Mouse (Mus musculus) kidney, postnatal 36 days (tissue): ENCODE measurements at regions not wholly inside any gene's neighbourhood (a gene's known extent, or its start where the extent isn't known, plus 50 kb on each side); places are given as distances from the start of the nearest gene placed in this dataset.
"Not testable (repeated sequence)": the region's sequence is repeated elsewhere in the genome, so short reads cannot be mapped to it uniquely, and the experiment has no call there.

Source experiments
- DNase-seq, 2 experiments: peaks; one replicate each; pipeline ENCODE4 v3.0.0; 2021 to 2022; ENCODE audit warnings: mixed read lengths in 2 of 2

GRCm38 (mm10) chr7:73688451-73688850 is 51.7 kb upstream of the Fam174b start:
- DNase-seq = no peak

DNA sequence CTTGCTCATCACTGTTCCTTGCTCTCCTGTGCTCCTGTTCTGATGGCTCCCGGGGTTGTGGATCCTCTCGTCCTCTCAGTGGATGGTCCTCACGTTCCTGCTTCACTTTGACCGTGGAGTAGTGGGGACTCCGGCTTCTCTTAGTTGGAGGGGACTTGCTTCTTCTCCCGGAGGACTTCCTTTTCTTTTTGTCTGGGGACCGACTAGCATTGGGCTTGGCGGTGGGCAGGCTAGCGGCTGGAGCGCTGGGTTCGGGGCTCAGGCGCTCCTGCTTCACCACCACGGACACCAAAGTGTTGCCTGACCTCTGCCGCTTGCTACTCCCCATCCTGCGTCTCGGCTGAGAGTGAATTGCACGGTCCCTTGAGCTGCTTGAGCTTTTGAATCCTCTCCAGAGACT is 53.9 kb upstream of the Fam174b start:
- not testable (repeated sequence) for DNase-seq

- no peak for DNase-seq
These were observed 57.3 kb upstream of the Fam174b start for GRCm38 (mm10) chr7:73682756-73683155.

GRCm38 (mm10) chr7:73670598-73670997 is 69.5 kb upstream of the Fam174b start:
- DNase-seq = peak; percentile 69 to 88

GRCm38 (mm10) chr7:73668791-73669190 is 71.3 kb upstream of the Fam174b start:
- DNase-seq = peak; percentile 76 to 83

- peak; percentile 34 to 35 for DNase-seq
These were observed 73.0 kb upstream of the Fam174b start for GRCm38 (mm10) chr7:73666921-73667675.

GRCm38 (mm10) chr7:73664962-73665361 is 75.1 kb upstream of the Fam174b start:
- no peak for DNase-seq

DNA sequence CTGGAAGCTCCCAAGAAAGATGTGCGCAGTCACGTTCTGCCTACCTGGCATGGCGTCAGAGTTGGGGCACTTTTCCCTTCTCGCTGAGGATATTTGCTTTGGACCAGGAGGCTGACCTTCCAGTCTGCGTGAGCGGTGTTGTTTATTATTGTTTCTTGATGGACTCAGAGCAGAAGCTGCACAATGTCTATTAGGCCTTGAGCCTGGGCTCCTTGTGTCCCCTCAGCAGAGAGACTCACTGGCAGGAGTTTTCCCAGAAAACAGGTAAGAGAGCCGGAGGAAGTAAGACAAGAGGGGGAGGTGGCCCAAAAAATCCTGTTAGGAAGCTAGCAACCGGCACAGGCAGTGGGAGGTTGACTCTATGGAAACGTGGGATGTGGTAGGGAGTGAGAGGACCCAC is 77.6 kb upstream of the Fam174b start:
- DNase-seq = no peak

DNA sequence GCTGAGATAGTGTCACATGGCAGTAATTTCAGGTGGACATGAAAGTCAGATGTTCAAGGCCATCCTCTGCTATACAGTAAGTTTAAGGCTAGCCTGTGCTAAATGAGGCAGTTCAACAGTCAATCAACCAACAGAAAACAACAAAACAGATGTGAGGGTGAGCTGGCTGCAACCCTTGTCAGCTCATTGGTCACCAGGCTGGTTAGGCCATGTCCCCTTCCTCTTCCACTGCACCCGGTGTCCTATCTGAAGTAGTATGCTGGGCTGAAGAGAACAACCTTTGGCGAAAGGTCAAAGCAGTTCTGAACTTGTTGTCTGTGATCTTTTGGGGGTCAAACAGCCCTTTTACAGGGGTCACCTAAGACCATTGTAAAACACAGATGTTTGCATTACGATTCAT is 78.2 kb upstream of the Fam174b start:
- no peak for DNase-seq

DNA sequence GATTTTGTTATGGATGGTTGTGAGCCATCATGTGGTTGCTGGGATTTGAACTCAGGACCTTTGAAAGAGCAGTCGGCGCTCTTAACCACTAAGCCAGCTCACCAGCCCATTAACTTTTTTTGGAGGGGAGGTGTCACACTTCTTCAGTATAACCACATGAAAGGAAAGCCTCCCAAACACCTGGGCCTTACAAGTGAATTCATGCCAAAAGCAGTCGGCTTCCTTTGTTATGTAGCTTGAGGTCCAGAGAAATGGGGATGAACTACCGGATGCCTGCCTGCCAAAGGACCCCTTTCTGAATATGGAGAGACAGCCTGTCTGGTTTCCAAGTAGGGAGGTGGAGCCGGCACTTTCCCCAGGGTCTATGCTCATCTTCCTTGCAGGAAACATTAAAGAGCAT is 80.6 kb upstream of the Fam174b start:
- no peak for DNase-seq

- peak; percentile 52 to 78 for DNase-seq
These were observed 82.8 kb upstream of the Fam174b start for GRCm38 (mm10) chr7:73657283-73657682.

GRCm38 (mm10) chr7:73656424-73656795 is 83.7 kb upstream of the Fam174b start:
- DNase-seq = not testable (repeated sequence)

DNA sequence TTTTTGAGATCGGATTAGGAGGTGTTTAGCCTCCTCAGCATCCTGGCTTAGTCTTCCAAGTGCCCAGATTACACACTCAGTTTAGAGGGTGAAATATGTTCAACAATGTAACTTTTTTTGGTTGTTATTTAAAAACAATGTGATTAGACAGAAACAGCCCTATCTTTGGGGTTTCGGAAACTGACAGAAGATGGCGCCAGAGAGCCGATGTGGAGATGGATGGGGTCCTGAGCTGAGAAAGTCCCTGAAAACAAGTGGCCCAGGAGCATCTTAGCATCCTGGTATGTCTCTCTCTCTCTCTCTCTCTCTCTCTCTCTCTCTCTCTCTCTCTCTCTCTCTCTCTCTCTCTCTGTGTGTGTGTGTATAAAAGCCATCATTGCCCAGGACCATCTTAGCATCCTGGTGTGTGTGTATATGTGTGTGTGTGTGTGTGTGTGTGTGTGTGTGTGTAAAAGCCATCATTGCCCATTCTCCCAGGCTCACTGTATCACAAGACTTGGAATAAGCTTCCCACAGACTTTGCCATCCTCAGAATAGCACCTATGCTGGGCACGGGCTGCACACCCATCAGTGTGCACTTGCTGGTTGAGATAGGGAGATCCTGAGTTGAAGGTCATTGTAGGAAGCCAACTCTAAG is 84.2 kb upstream of the Fam174b start:
- DNase-seq = peak; percentile 29 to 85

GRCm38 (mm10) chr7:73654193-73654871 is 85.8 kb upstream of the Fam174b start:
- DNase-seq = peak; percentile 50 to 55

- no peak for DNase-seq
These were observed 89.2 kb upstream of the Fam174b start for GRCm38 (mm10) chr7:73650909-73651308.

DNA sequence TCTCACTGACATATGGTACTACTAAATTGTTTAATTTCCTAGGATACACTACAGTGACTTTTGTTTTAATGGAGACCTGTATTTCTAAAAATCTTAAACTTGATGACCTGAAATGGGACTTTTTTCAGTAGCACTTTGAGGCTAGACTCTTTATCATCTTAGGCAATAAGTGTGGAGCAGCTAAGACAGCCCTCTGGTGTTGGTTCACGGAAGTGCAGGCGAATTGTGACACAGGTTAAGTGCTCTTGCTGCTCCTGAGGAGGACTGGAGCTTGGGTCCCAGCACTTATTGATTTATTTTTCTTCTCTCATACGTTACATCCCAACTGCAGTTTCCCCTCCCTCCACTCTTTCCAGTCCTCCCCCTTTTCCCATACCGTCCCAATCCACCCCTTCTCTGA is 92.1 kb upstream of the Fam174b start:
- peak; percentile 83 to 95 for DNase-seq

- DNase-seq = no peak
These were observed 93.0 kb upstream of the Fam174b start for GRCm38 (mm10) chr7:73647140-73647539.

DNA sequence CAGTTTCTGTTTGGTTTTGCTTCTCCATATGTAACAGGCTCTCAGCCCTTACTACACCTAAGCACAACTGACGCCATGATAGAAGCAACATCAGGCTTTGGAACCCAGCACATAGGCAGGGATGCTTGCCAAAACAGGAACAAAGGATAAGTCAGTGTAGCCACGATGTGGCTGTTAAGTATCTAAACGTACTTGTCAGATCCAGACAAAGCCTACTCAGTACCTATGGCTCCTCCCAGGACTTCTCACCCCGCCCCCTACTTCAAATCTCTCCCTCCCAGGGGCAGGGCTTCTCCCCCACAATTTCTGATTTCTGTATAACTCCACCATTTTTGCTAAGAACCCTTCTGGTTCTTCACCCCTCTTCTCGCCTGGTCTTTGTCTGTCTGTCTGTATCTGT is 93.4 kb upstream of the Fam174b start:
- no peak for DNase-seq

DNA sequence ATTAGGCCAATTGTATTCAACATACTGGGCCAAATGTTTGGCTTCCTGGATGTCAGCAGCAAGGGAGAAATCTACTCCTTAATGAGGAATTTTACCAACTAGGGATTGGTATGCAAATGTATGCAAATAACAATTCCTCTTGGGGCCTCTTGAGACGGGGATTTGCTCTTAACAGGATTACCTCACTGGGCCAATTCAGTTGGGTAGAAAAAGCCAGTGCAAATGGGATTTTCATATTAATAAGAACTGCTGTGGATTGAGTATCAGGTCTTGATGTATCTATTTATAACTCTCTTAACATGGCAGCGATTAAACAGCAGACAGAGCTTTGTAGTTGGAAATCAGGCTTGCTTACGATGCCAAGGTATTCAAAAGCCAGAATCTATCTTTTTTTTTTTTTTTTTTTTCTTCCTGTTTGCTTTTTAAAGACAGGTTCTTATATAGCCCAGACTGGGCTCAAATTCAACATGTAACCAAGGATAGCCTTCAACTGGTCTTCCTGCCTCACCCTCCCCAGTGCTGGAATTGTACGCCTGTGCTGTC is 95.7 kb upstream of the Fam174b start:
- DNase-seq = no peak

DNA sequence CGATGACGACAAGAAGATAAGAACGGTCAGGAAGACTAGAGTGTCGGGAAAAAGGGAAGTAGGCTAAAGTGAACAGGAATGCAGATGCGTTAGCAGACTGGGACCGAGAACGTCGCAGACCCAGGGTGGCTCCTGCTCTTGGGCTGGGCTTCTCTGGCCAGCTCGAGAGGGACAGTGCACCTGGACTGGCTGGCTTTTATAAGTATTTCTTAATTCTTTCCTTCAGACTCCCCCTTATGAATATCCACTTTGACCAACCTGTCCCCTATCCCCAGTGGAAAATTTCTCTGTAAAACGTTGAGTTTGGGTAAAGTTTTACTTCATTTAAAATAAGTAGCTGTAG is 96.1 kb upstream of the Fam174b start:
- DNase-seq = no peak

DNA sequence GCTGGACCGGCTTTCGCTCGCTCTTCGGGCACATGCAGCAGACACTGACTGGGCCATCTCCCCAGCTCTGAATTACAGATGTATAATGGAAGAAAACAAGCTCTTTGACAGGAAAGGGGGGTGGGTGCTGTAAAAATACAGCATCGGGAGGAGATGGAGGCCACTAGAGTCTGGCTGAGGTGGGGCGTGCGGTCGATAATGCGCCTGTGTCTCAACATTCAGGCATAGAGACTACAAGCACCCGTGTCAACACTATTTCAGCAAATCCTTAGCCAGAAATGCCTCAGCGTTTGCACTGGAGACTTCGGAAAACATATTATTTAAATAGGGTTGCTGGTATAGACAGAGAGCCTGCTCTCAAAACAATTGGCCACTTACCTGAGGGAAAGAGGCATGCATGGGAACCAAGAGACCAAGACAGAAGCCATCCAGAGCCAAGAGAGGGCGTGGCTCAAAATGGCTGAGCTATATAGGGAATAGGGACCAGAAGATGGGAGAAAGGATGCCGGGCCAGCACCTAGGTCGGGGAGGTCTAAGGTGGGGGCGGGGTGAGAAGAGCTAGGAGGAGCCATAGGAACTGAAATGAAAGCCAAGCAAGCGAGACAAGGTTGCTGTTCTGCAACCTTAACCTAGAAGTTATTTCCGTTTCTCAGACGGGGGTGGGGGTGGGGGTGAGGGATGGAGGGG is 96.7 kb upstream of the Fam174b start:
- DNase-seq = no peak

DNA sequence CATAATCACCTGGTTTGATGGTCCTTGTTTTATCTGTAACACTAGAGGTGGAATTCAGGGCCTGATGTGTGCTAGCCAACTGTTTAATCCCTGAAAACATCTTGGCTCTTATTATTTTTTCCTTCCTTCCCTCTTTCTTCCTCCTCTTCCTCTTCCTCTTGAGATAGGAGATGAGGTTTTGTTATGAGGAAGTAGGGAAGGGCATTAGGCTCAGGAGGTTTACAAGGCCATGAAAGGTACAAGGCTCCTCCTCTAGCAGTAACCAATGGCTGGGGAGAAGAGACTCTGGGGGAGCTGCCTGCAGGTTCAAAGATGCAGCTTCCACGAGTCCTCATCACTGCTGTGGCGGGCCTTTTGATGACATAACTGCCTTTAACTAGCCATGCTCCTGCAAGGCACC is 98.6 kb upstream of the Chd2 start:
- DNase-seq = no peak

GRCm38 (mm10) chr7:73637810-73638125 is 96.1 kb upstream of the Chd2 start:
- DNase-seq = no peak
